Mouse (Mus musculus): ENCODE measurements around the gene Rps18.
"Not testable (repeated sequence)": the region's sequence is repeated elsewhere in the genome, so short reads cannot be mapped to it uniquely, and the experiment has no call there.

The Rps18 gene

DNA sequence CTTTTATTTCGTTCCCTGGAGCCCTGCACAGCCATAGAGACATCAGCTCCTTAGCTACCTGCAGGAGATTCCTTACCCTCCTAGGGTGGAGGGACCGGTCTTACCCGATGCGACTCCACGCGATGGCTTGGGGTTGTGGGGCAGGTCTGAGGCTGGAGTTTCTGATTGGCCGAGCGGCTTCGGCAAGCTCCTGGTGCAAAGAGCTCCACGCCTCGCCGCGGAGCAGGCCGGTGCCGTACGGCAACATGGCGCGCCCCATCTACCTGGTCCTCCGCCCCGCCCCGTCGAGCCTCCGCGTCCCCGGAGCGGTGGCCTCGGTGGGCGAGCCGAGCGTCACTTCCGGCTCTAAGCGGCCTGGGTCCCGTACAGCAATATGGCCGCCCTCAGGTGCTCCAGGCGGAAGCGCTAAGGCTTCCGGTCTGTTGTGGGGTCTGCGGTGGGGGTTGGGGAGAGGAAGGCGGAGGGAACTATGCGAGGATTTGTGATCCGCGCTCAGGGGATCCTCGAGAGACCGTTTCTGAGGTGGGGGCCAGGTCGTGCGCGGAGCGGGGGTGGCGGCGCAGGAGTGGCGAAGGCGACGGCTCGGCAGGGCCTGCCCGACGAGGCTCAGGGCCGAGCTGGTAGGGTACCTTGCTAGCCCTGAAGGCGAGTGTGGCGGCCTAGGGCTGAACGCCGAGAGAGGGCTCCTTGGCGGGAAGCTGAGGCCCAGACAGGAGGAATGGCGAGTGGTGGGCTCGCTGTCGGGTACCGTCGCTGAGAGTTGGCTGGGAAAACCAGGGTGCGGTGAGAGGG is 46.5 kb downstream of the Rps18 start, which contains the start of gene Daxx:
TSS of gene Daxx (plus strand) at position 338 of the 792 bp plus-strand sequence.
- DNase-seq (ENCODE audit: low spot score in 2 of 2): peak; percentile 99

DNA sequence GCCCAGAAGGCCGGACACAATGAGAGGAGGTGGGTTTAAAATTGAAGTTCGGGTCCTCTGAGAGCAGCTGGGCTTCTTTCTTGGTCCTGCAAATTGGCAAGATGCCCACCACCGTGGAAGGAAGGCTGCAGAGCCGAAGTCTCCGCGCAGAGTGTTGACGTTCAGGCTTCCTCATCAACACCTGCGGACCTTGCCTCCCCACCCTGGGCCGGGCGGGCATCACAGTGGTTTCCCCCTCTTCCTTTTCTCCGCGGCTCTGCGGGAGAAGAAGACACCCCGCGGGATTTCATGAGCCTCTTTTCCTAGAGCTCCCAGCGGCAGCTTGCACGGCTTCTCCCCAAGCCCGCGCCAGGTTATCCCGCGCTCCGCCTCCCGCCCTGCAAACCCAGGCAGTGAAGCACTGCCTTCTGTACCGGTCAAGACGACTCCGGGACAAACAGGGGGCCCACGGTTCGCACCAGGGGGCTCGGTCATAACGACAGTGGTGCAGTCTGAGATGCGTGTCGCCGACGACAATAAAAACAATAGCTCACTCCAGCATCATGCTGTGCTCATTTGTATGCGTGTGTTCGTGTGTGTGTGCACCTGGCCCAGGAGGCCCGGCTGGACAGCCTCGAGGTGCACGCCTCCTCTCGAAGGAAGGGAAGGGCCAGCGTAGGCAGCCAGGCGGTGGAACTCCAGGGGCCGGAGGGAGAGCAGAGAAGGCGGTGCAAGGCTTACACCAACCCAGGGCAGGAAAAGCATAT is 47.3 kb downstream of the Rps18 start:
- peak; percentile 82 to 89 for DNase-seq (ENCODE audit: low spot score in 2 of 2)

DNA sequence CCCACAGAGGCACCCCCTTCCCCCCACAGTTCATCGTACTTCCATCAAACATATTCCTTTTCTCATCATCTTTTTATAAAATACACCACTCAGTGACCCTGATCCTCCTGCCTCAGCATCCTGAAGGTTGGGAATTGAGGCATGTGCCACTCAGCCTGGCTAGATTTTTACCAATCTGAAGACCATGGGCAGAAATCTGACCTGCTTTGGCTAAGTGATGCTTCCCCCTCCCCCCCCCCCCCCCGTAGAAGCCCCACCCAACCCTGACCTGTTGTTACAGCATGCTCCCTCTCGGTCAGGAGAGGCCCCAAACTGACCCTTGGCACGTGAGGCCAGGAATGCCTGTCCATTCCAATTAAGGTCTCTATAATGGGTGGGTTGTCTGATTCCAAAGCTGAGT is 51.0 kb downstream of the Rps18 start, which contains the start of gene Platr17:
TSS of gene Platr17 (plus strand) at position 301 of the 400 bp plus-strand sequence.
- not testable (repeated sequence) for DNase-seq (ENCODE audit: low spot score in 2 of 2)

DNA sequence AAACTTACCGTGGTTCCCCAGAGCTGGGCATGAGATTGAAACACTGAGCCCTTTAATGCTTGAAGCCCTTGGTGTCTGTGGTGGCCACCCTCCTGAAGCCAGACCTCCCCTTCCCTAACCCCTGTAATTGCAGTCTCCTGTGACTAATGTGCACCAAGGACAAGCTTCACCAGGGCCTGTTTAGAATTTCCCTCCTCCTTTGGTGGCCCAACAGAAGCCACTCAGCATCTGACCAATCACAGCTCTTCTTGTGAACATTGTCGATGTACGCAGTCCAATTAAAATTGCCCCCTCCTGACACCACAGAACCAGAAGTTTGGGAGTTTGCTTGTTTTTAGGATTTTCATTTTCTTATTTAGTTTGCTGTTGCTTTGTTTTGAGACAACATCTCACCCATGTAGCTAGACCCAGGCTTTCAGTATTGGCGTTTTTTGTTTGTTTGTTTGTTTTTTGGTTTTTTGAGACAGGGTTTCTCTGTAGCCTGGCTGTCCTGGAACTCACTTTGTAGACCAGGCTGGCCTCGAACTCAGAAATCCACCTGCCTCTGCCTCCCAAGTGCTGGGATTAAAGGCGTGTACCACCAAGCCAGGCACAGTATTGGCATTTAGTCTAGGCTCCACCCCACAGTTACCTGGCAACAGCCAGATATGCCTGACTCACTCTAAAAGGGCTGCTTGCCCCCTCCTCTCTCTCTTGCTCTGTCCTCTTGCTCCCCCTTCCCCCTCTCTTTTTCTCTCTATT is 51.7 kb downstream of the Rps18 start:
- DNase-seq (ENCODE audit: low spot score in 2 of 2): not testable (repeated sequence)

DNA sequence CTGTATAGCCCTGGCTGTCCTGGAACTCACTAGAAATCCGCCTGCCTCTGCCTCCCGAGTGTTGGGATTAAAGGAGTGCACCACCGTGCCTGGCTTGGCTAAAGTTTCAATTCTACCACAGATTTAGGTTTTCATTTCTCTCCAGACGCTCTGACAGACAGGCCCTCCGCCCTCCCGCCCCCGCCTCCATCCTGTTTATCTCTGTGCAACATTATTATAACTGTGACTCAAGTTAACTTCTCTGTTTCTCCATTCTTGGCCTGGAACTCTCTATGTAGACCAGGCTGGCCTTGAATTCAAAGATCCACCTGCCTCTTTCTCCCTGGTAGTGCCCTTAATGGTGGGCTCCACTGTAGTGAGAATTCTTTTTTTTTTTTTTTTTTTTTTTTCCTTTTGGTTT is 53.3 kb downstream of the Rps18 start:
- no peak for DNase-seq (ENCODE audit: low spot score in 2 of 2)

DNA sequence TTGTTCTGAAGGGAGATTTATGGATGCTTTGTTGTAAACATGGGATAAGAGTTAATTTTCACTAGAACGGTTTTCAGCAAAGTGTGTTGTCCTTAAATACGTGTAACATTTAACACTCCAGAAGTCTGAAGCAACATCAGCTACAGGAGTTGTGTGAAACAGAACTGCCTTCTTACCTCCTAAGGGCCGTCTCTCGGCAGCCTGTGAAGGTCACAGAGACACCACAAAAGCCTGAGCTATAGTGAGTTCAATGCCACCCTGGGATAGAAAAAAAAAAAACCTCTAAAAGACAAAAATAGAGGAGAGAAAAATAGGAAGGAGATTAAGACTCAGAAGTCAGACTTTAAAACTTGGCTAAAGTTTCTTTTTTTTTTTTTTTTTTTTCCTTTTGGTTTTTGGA is 53.7 kb downstream of the Rps18 start:
- DNase-seq (ENCODE audit: low spot score in 2 of 2): no peak
